Mouse (Mus musculus): Measurements from ENCODE around the gene Sdk1.

Gene Sdk1

GRCm38 (mm10) chr5:141988685-141989084, 747.4 kb downstream of the Sdk1 start:
- no peak for DNase-seq (ENCODE audit: low read depth, low spot score)

GRCm38 (mm10) chr5:141994192-141994591, 752.9 kb downstream of the Sdk1 start:
- no peak for DNase-seq (ENCODE audit: low read depth, low spot score)

DNA sequence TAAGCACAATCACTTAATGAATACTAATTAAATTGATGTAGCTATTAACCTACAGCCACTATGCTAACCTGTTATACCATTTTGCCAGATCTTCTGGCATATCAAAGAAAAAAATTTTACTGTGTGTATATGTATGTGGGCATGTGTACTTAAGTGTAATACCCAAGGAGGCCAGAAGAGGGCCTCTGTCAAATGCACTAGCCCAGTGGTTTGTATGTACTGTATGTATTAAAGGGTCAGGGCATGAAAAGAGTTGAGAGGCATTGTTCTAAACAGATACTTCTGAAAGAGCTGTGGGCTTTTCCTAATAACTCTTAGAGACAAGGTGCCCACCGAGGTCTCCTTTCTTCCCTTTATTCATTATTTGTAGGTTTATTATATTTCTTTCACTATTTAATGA, 759.0 kb downstream of the Sdk1 start:
- peak; percentile 50 for DNase-seq (ENCODE audit: low read depth, low spot score)

DNA sequence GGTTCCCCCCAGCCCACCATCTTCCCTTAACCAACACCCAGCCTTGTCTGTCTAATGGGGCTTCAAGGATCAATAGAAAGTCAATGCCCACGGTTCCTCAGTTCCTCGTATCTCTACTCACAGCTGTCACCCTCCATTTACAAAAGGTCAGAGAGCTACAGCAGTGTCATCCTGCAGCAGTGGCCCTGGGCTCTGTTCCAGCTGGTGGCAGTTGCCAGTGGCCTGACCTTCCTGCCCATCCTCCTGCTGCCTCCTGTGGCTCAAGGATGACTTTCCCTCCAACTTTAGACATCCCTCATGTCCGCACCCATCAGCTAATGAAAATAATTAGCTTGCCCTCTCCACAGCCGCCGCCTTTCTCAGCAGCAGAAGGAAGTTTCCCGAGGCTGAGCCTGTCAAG, 759.8 kb downstream of the Sdk1 start:
- DNase-seq (ENCODE audit: low read depth, low spot score): no peak

DNA sequence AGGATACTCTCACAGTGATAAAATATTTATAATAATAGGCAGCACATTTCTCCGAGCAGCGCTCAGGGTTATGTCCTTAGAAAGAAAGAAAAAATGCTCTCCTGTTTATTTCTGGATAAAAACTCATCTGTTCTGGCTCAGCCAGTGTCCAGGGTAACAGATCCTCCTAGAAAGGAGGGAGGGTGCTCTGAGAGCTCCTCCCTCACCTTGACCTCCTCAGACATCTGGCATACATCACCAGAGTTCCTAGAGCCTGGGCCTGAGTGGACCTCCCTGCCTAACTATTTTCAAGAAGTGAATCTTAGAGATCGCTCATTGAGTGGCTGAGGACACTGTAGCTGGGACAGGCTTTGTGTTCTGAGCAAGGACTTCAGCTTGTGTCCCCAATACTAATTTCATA, 760.7 kb downstream of the Sdk1 start:
- DNase-seq (ENCODE audit: low read depth, low spot score): no peak

- no peak for DNase-seq (ENCODE audit: low read depth, low spot score)
These were observed 768.9 kb downstream of the Sdk1 start for GRCm38 (mm10) chr5:142010189-142010588.

DNA sequence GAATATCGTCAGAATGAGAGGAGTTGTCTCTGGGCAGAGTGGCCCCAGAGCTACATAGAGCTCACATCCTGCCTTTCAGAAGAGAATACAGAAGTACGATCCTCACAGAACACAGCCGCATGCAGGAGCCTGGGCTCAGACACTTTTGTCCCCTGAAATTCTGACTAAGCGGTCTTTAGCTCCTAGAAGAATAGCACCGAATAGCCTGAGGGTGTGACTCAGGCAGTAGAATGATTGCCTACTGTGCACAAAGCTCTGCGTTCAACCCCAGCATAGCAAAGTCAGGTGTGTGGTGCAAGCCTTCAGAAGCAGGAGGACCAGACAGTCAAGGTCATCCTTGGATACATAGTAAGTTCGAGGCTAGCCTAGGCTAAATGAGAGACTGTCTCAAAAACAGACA, 775.7 kb downstream of the Sdk1 start:
- DNase-seq (ENCODE audit: low read depth, low spot score): peak; percentile 81

DNA sequence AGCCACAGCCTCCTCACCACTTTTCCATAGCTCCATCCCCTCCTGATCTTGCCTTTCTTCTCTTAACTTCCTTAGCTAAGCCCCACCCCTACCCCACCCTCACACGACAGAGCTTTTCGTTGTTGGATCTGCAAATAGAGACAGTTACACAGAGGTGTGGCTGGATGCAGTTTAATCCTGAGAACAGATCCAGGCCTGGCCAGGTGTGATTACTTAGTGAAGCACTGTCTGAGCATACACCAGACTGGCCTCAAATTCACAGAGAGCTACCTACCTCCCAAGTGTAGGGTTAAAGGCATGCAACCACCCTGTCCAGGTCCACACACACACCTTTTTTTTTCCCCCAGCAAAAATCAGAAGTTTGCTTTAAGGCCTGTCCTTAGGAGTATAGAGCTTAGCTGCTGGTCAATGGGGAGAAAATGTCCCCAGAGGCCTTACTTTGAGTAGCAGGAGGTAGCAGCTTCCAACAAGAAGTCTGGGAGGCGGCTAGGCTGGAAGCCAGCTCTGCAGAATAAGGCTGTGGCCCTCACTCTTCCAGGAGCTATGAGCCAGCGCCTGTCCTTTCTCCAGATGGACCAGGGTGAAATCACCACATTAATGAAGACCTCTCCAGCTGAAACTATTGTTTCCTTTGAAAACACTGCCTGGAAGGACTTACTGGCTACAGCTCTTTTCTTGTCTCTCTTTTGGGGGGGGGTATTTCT, 781.7 kb downstream of the Sdk1 start:
- no peak for DNase-seq (ENCODE audit: low read depth, low spot score)

- DNase-seq (ENCODE audit: low read depth, low spot score): no peak
These were observed 783.2 kb downstream of the Sdk1 start for GRCm38 (mm10) chr5:142024448-142024847.

DNA sequence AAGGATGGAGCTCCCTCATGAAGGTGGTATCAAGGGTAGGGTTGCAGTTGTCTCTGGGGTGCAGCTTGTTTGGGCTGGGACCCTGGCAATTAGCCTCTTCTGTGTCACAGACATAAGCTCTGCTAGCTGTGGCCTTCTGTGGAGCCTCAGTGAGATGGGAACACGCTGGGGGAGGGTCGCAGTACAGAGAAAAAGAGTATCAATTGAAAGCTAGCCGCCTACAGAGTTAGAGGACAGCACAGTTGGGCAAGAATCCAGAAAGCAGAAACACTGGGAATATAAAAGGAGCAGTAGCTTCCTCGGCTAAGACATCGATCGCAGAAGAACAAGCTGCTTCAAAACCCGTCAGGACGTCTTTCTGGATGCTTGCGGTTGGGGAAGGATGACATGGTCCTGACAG, 795.2 kb downstream of the Sdk1 start:
- DNase-seq (ENCODE audit: low read depth, low spot score): no peak

DNA sequence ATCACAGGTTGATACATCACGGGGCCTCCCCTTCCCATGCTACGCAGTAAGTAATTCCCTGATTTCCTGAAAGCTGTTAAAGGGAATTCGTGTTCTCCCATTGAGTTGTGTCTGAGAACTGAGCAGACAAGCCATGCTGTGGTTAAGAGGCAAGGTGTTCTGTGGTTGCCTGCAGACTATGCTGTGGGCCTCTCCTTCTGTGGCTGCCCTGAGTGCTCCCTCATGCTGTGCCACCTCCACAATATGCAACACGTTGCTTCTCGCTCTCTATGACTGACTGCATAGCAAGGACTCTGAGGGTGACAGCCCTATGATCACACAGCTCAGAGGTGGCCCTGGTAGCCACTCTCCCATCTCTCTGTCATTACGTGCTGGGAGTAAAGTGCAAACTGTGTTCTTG, 797.9 kb downstream of the Sdk1 start:
- no peak for DNase-seq (ENCODE audit: low read depth, low spot score)

GRCm38 (mm10) chr5:142039891-142040530, 798.7 kb downstream of the Sdk1 start:
- DNase-seq (ENCODE audit: low read depth, low spot score): no peak

- no peak for DNase-seq (ENCODE audit: low read depth, low spot score)
These were observed 800.0 kb downstream of the Sdk1 start for GRCm38 (mm10) chr5:142041226-142041802.

DNA sequence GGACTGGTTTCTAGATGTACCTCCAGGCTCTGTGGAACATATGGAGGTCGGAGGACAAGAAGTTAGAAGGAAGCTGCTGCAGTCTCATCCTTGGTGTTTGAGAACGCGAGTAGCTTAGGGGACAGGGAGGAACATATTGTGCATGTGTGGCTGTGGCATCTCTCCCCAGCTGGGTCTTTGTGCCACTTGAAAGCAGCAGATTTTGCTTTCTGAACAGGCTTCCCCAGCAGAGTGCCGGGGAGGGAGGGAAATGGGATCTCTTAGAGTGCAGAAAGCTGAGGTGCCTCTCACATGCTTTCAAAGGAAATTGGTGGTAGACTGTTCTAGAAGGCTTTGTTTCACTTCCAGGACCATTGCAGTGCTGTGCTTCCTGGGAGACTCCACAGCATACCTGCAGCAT, 820.5 kb downstream of the Sdk1 start:
- no peak for DNase-seq (ENCODE audit: low read depth, low spot score)

- DNase-seq (ENCODE audit: low read depth, low spot score): no peak
These were observed 830.0 kb downstream of the Sdk1 start for GRCm38 (mm10) chr5:142071322-142071721.

DNA sequence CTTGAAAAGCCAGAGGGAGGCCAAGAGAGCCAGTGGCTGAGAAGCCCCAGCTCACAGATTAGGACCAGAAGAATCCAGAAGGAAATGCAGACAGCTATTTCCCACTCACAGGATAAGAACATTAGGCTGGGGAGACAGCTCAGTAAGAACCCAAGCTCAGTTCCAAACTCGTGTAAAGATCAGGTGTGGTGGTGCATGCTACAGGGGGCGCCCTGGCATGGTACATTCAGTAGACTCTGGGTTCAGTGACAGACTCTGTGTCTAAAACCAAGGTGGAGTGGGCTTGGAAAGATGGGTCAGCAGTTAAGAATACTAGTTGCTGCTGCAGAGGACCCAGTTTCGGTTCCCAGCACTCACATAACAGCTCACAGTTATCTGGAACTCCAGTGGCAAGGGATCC, 832.6 kb downstream of the Sdk1 start:
- no peak for DNase-seq (ENCODE audit: low read depth, low spot score)

- no peak for DNase-seq (ENCODE audit: low read depth, low spot score)
These were observed 833.5 kb downstream of the Sdk1 start for GRCm38 (mm10) chr5:142074561-142075500.

DNA sequence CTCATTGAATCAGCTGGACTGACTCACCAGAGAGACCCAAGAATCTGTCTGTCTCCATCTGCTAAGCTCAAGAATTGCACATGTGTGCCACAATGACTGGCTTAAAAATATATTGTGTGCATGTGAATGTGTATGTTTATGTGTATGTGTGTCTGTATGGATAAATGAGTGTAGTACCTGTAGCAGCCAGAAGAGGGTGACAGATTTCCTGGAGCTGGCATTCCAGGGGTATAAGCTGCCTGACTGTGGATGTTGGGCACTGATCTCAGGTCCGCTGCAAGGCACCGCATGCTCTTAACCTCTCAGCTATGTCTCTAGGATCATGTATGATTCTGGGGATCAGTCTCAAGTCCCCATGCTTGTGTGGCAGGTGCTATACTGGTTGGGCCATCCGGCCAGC, 839.4 kb downstream of the Sdk1 start:
- peak; percentile 63 for DNase-seq (ENCODE audit: low read depth, low spot score)

GRCm38 (mm10) chr5:142081076-142081475, 839.8 kb downstream of the Sdk1 start:
- DNase-seq (ENCODE audit: low read depth, low spot score): no peak

GRCm38 (mm10) chr5:142096377-142096841, 855.1 kb downstream of the Sdk1 start:
- DNase-seq (ENCODE audit: low read depth, low spot score): no peak

DNA sequence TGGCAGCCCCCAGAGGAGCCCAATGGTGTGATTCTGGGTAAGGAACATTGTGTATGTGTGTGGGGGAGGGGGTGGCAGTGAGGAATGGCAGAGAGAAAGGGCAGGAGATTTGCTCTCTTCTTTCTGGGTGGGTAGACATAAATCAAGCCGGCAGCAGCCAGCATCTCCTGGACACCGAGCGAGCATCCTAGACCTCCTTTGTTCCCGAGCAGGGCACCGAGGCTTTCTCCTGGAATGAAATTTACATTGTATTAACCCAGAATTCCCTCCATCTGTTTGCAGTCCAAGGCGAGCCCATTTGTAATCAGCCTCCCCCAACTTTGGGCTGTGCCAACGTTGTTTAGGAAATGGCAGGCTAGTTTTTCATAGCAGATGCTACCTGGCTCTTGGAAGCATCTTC, 858.9 kb downstream of the Sdk1 start:
- no peak for DNase-seq (ENCODE audit: low read depth, low spot score)

DNA sequence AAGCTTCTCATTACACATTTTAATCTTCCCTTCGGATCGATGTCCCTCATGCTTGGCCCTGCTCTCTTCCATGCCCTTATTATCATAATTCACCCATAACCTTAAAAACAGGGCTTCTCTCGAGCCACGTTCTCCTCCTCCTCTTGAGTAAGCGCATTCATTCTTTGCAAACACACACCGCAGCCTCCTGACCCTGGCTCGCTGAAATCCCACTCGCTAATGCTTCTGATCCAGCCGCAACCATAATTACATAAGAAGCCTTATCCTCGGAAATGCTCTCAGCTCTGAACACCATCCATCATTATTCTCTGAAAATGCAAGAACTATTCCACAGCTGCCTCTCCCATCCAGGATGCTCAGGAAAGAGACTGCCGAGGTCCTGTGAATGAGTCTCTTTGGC, 866.1 kb downstream of the Sdk1 start:
- no peak for DNase-seq (ENCODE audit: low read depth, low spot score)

Measured in R1 (cell line).